In the genomic region with DNA sequence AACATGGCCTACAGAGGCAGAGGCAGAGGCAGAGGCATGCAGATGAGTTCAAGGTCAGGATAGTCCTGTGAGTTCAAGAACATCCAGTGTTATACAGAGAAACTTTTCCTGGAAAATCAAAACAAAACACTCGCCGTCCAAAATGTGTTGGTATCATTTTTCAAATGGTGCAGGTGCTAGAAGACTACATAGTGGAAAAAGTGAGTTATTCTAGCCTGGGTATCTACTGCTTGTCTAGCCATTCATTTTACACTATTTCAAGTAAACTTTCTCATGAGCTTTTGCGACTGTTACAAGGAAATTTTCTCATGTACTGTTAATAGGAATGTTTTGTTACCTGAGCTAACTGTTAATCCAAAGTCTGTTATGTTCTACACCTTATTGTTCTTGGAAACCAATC, we compare ENCODE assay signal across 17 mouse cellular contexts. TPM values are rescaled to one million over a fixed set of nuclear protein-coding genes. Genes with fewer than 3 reads are reported as not detected.
"Had no signal": no experiment of that assay in that cellular context is flagged by ENCODE, and none has a peak within 500 bp of the region (broad histone marks: within the 10 kb centered on the region; RNA-seq: fewer than 3 reads in every experiment).

No protein-coding gene starts in this region.

- H3K4me3 ChIP-seq: neural tube, embryonic 12.5 days; neural tube, embryonic 13.5 days; neural tube, embryonic 15.5 days; stomach, embryonic 15.5 days had no signal

- H3K4me1 ChIP-seq: neural tube, embryonic 12.5 days; neural tube, embryonic 13.5 days; neural tube, embryonic 15.5 days; stomach, embryonic 15.5 days had no signal

- H3K4me2 ChIP-seq: neural tube, embryonic 12.5 days; neural tube, embryonic 13.5 days; neural tube, embryonic 15.5 days; stomach, embryonic 15.5 days had no signal

- H3K36me3 ChIP-seq: neural tube, embryonic 12.5 days; neural tube, embryonic 13.5 days; neural tube, embryonic 15.5 days; stomach, embryonic 15.5 days had no signal

- H3K27me3 ChIP-seq: neural tube, embryonic 12.5 days; neural tube, embryonic 13.5 days; neural tube, embryonic 15.5 days; stomach, embryonic 15.5 days had no signal

- H3K9me3 ChIP-seq: neural tube, embryonic 12.5 days; neural tube, embryonic 13.5 days; neural tube, embryonic 15.5 days; stomach, embryonic 15.5 days had no signal

- H3K9ac ChIP-seq: neural tube, embryonic 12.5 days; neural tube, embryonic 13.5 days; neural tube, embryonic 15.5 days; stomach, embryonic 15.5 days had no signal

- H3K27ac ChIP-seq: neural tube, embryonic 12.5 days; neural tube, embryonic 13.5 days; neural tube, embryonic 15.5 days; stomach, embryonic 15.5 days had no signal

- DNase-seq: retina, postnatal 1 day; right cerebral cortex, adult 18-20 months; right cerebral cortex, postnatal 14 days; right cerebral cortex, postnatal 25 days; right cerebral cortex, postnatal 4 days; spleen, adult 18-20 months; thymus, adult 18-20 months; thymus, adult 2 months; thymus, postnatal 14 days; thymus, postnatal 25 days; thymus, postnatal 36 days; thymus, postnatal 4 days had no signal

RNA-seq across cellular contexts. Expression of a gene that starts 16.4 kb away (rescaled TPM):
- polyA plus RNA-seq: neural tube, embryonic 11.5 days had no signal
